Mouse (Mus musculus): ENCODE data around the gene Tmem87a. TPM values are rescaled to one million over a fixed set of nuclear protein-coding genes. Genes with fewer than 3 reads are reported as not detected.

Tmem87a gene
- polyA plus RNA-seq, 1 experiment from 2014 or later = 13.8 TPM

Other genes starting within 250 kb of the Tmem87a start
- gene Ehd4, start 249.5 kb downstream of the Tmem87a start, polyA plus RNA-seq (2014; fragmentation: Nextera tagmentation; extraction: Ambion mirVana) = 35.4 and 36.5 TPM in 2 replicates
- gene Pla2g4e, start 158.8 kb downstream of the Tmem87a start, polyA plus RNA-seq (2014; fragmentation: Nextera tagmentation; extraction: Ambion mirVana) = 0.05 and 0.07 TPM in 2 replicates
- gene Pla2g4d, start 114.9 kb downstream of the Tmem87a start, polyA plus RNA-seq (2014; fragmentation: Nextera tagmentation; extraction: Ambion mirVana) = 0.04 and 0.09 TPM in 2 replicates
- gene Pla2g4f, start 89.9 kb downstream of the Tmem87a start, polyA plus RNA-seq (2014; fragmentation: Nextera tagmentation; extraction: Ambion mirVana) = 0.11 and 0.27 TPM in 2 replicates
- gene Vps39, start 51.0 kb downstream of the Tmem87a start, polyA plus RNA-seq (2014; fragmentation: Nextera tagmentation; extraction: Ambion mirVana) = 24.6 and 25.1 TPM in 2 replicates
- gene Ganc, start 217 bp downstream of the Tmem87a start, polyA plus RNA-seq (2014; fragmentation: Nextera tagmentation; extraction: Ambion mirVana) = 7.4 and 9.4 TPM in 2 replicates
- gene Capn3, start 51.9 kb upstream of the Tmem87a start, polyA plus RNA-seq (2014; fragmentation: Nextera tagmentation; extraction: Ambion mirVana) = 1.5 and 2.3 TPM in 2 replicates
- gene Zfp106, start 159.7 kb upstream of the Tmem87a start, polyA plus RNA-seq (2014; fragmentation: Nextera tagmentation; extraction: Ambion mirVana) = 64.5 and 66.1 TPM in 2 replicates
- 47.5 and 49.6 TPM in 2 replicates for gene Snap23, start 163.6 kb upstream of the Tmem87a start, polyA plus RNA-seq (2014; fragmentation: Nextera tagmentation; extraction: Ambion mirVana)
- 26.1 and 27.3 TPM in 2 replicates for gene Haus2, start 205.3 kb upstream of the Tmem87a start, polyA plus RNA-seq (2014; fragmentation: Nextera tagmentation; extraction: Ambion mirVana)
- gene Lrrc57, start 205.4 kb upstream of the Tmem87a start, polyA plus RNA-seq (2014; fragmentation: Nextera tagmentation; extraction: Ambion mirVana) = 11.9 and 16.2 TPM in 2 replicates
- gene Stard9, start 225.0 kb upstream of the Tmem87a start, polyA plus RNA-seq (2014; fragmentation: Nextera tagmentation; extraction: Ambion mirVana) = 6.2 and 6.8 TPM in 2 replicates

All from intestine, embryonic 14.5 days (tissue).